Mouse (Mus musculus) cerebellum, adult 9-11 months (tissue): ENCODE results near the gene Tmem25.
"Not testable (repeated sequence)": the region's sequence is repeated elsewhere in the genome, so short reads cannot be mapped to it uniquely, and the experiment has no call there.

Source experiments
- DNase-seq: peaks from one replicate; pipeline ENCODE4 v3.0.0; 2022

Gene Tmem25

GRCm38 (mm10) chr9:44772392-44772749 is 26.7 kb downstream of the Tmem25 start:
- no peak for DNase-seq

GRCm38 (mm10) chr9:44771376-44771775 is 27.7 kb downstream of the Tmem25 start:
- DNase-seq = no peak

GRCm38 (mm10) chr9:44768029-44768394 is 31.1 kb downstream of the Tmem25 start:
- DNase-seq = not testable (repeated sequence)

GRCm38 (mm10) chr9:44767101-44768028 is 31.7 kb downstream of the Tmem25 start, which contains the start of the genes Arcn1 and Ift46:
TSS of gene Arcn1 (minus strand) at chr9:44767845.
TSS of gene Ift46 (plus strand) at chr9:44767908.
- DNase-seq = peak; percentile 87

- no peak for DNase-seq
Observed at GRCm38 (mm10) chr9:44760873-44761272, 38.2 kb downstream of the Tmem25 start.

GRCm38 (mm10) chr9:44748473-44748872 is 50.6 kb downstream of the Tmem25 start:
- DNase-seq = no peak

GRCm38 (mm10) chr9:44747341-44747740 is 51.8 kb downstream of the Tmem25 start:
- DNase-seq = no peak

- no peak for DNase-seq
Observed at GRCm38 (mm10) chr9:44746666-44747065, 52.4 kb downstream of the Tmem25 start.

GRCm38 (mm10) chr9:44745371-44745770 is 53.7 kb downstream of the Tmem25 start:
- no peak for DNase-seq
